Mouse (Mus musculus) thymus, postnatal 0 days (tissue): Measurements from ENCODE around the gene Gm9857. TPM values are rescaled to one million over a fixed set of nuclear protein-coding genes. Genes with fewer than 3 reads are reported as not detected.

Experiments
- DNase-seq: peaks from one replicate; pipeline ENCODE4 v3.0.0-alpha.2; 2015; ENCODE audit warnings: low spot score
- polyA plus RNA-seq: library from polyadenylated mRNA; unstranded; fragments of >200 nt; fragmentation: Nextera tagmentation; extraction: Ambion mirVana; gene quantifications from 2 replicates; pipeline ENCODE4 v1.2.1, GENCODE M21; 2015

Gm9857 gene
- polyA plus RNA-seq: not detected in 2 replicates

- DNase-seq: peak; percentile 22
These were observed at the start of gene Gm9857 for GRCm38 (mm10) chr3:108940001-108940633. Gm9857 (minus strand) TSS chr3:108940445.

DNA sequence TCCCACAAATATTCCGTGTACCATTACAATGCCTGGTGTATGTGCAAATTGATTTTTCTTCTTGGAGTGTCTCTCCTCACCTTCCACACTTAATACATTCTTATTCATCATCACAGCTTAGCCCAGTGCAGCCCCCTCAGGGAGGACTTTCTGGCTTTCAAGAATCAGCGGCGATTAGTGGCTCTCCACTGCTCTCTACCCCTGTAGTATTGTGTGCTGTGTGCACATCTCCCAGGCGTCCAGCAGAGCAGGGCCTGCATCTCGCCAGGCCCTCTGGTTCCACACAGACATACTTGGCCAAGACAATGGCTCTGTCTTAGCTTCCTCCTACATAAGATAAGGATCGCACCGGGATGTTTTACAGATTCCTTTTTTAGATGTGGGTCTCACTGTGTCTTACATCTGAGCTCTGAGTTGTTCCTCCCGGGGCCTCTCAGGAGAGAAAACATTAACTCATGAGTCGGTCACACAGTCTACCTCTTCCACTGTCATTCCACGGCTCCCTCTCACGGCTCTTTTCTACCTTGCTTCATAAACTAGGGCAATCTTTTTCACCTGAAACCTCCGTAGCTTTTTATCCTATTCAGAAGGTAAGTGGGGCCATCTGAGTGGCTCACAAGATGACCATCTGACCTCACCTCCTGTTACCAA lies 46.9 kb upstream of the Gm9857 start:
- no peak for DNase-seq

DNA sequence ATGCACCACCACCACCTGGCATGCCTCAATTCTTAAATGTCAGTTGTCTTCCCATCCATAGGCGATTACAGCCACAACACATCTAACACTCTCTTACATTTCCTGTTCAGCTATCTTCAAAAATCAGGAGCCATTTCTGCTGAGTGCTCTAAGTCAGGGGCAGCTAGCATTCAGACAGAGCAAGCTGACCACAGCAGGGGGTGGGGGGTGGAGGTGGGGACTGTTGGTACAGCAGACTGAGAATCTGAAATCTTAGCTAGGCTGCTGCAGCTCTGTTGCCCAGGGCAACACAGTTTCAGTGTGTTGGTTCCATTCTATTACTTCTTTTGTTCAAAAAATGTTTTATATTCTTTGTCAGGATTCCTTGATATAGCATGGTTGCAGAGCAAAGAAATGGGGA lies 46.3 kb upstream of the Gm9857 start:
- DNase-seq: no peak

DNA sequence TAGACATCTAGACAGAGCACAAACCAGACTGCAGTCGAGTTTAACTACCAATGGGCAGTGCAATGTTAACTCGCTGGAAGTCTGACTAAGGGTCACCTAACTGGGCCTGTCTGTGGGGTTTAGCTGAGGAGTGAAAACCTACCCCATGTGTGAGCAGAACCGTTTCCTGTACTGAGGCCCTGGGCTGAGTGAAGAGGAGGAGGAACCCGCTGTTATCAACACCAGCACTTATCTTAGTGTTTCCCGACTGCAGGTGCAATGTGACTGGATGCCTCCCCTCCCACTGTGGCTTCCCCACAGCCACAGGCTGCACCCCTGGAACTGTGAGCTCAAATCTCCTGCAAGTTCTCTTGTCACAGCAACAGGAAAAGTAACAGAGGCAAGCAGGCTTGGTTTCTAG lies 43.7 kb upstream of the Gm9857 start:
- peak; percentile 50 for DNase-seq

GRCm38 (mm10) chr3:108981946-108982345 lies 41.7 kb upstream of the Gm9857 start:
- peak; percentile 58 for DNase-seq

- DNase-seq: peak; percentile 33
These were observed 37.2 kb upstream of the Gm9857 start for GRCm38 (mm10) chr3:108977340-108978030.

GRCm38 (mm10) chr3:108974920-108975485 lies 34.8 kb upstream of the Gm9857 start:
- no peak for DNase-seq

DNA sequence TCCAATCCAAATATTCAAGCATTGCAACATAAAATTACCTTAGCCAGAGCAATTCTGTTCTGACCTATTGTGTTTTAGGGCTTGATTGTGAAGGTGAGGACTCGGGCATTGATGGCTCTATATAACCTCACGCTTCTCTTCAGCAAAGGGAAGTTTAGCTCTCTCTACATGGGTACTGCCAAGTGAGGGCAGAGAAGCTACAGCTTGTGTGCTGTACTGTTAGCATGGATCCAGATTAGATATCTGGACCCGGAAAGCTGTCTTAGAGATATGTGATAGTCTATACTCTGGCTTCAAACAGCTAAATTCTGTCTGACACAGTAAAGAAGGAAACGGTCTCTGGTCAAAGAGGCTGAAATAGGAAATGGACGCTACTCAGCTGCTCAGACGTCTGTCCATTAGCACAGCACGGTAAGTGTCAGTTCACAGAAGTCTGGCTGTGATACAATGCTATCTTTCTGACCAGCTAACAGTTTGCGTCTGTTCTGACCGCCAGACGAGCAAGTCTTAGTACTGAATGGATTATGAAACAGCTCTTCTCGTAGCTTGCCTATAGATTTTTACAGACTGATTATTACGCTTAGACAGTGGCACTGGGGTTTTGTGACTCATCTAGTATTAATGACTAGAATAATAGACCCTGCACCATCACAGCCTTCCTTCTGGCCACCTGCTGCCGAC lies 33.9 kb upstream of the Gm9857 start:
- no peak for DNase-seq

DNA sequence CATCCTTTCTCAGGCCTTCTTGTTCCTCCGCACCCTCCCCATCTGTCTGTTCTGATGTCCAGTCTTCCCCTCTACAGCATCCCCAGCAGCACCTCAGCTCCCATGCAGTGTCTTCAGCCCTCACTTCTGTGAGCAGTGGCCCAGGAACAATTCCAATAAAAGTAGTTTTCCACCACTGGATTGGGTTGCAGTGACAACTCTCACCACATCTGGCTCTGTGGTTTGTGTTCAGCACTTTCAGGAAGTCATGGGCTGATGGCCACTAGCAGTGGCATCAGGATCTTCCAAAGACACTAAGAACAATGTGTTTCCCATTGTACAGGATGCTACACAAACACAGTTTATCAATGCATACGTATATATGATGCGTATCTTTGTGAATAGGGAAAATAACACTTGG lies 25.8 kb upstream of the Gm9857 start:
- no peak for DNase-seq

GRCm38 (mm10) chr3:108964361-108965044 lies 24.3 kb upstream of the Gm9857 start:
- DNase-seq: no peak

DNA sequence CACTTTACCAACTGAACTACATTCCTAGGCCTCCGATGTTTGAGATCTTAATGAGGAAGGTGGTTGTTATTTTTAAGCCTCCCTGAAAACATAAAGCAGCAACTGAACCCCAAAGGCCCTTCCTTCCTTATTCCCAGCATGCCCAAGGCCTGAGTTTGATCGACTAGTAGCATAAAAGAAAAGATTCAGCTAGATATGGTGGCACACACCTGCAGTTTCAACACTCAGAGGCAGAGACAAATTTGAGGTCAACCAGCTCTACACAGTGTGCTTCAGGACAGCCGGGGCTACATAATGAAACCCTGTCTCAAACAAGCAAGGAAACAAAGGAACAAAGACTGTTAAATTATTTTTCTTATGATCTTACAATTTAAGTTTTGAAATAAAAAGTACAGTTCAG lies 23.5 kb upstream of the Gm9857 start:
- DNase-seq: peak; percentile 51

- no peak for DNase-seq
These were observed 23.0 kb upstream of the Gm9857 start for GRCm38 (mm10) chr3:108963278-108963677.

DNA sequence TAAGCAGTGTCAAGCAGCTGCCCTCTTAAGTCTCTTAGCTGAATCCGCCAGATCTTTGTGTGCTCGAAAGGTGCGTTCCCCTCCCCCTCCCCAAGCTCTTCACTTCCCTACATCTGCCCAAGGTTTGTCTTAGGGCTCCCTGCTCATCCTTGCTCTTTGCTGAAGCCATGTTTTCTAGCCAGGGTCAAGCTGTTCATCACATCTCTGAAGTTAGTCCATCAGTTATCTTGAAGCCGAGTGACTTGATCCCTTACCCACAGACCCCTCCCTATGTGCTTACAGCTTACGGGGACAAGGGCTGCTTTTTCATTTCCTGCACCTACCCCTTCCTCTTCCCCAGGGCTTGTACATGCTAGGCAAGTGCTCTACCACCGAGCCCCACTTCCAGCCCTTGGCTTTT lies 21.4 kb upstream of the Gm9857 start:
- peak; percentile 67 for DNase-seq

DNA sequence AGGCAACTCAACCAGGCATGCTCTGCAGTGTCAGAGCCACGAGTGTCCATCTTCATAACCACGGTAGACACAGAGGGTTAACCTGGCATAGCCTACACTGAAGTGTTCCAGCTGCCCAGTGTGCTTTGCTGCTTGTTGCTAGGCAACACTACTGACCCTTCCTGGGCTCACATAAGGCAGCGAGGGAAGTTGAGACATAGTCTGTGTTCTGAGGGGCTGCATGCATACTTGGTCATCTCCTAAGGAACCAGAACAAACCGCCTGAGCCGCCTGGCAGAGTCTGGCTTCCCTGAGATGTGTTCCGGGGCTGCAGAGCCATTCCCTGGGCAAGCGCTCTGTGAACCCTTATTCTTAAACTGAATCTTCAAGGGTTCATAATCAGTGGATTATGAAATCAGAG lies 21.0 kb upstream of the Gm9857 start:
- DNase-seq: no peak

GRCm38 (mm10) chr3:108959680-108960295 lies 19.5 kb upstream of the Gm9857 start:
- DNase-seq: no peak

GRCm38 (mm10) chr3:108957976-108958375 lies 17.7 kb upstream of the Gm9857 start:
- DNase-seq: no peak

GRCm38 (mm10) chr3:108940996-108941395 lies 751 bp upstream of the Gm9857 start:
- DNase-seq: no peak

- no peak for DNase-seq
These were observed 672 bp downstream of the Gm9857 start, which contains the start of gene Henmt1 for GRCm38 (mm10) chr3:108939573-108939972. Henmt1 (plus strand) TSS chr3:108939873.

DNA sequence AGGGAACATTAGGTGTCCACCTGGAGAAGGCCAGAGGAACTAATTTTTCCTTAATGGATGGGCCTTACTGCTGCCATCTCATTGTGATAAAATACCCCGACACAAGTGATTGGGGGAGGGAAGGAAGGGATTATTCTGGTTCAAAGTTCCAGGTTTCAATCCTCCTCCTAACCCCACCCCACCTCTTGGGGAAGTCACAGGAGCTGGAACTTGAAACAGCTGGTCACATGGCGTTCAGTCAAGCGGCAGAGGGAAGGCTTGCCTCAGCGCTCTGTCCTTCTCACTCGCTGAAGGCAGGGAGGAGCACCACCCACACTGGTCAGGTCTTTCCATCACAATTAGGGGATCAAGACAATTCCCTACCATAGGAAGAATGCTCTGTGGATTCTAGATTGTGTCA lies 1.6 kb downstream of the Gm9857 start:
- DNase-seq: no peak

DNA sequence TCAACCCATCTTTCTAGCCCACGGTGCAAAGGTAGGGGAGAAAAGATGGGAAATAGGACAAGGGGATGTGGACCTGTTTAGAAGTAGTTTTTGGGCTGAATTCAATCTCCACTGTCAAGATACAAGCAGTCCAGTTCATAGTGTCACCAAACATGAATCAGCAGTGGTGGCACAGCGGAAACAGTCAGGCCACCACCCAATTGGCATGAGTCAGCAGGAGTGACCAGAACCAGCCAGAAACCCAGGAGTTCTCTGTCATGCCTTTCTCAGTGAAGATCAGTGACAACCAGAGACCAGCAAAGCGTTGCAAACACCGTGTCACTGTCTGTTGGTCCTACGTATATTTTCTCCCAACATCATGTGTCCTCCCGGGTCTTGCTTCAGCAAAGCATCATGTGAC lies 6.7 kb downstream of the Gm9857 start:
- DNase-seq: no peak

DNA sequence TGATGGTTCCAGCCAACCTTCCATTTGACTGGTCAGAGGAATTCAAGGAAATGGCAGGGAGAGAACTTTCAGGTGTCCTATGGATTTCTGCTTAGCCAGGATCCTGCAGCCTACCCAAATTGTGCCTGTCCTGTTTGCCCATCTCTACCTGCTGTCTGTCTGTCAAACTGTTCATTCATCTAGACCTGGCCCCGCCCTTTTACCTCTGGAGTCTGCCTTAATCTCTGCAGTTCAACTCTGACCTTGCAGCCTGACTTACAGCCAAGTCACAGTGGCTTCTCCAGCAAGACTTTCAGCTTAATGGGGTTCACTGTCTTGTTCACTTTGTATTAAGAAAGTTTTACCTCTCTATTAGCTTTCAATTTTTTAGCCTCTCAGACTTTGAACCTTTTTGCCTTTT lies 13.9 kb downstream of the Gm9857 start:
- no peak for DNase-seq
